Mouse (Mus musculus) C2C12 (cell line): ENCODE results near the gene Pde6b. TPM values are rescaled to one million over a fixed set of nuclear protein-coding genes. Genes with fewer than 3 reads are reported as not detected.

Experiments
- H3K27me3 ChIP-seq: one replicate; pipeline ENCODE4 v1.6.1; 2011; ENCODE audit not compliant: control insufficient read depth, insufficient read depth, insufficient read length
- H3K36me3 ChIP-seq: one replicate; pipeline ENCODE4 v1.6.1; 2011; ENCODE audit not compliant: control insufficient read depth, insufficient read depth
- H3K4me3 ChIP-seq: one replicate; pipeline ENCODE4 v1.5.1; 2011; ENCODE audit warnings: mild to moderate bottlenecking, control low read depth; ENCODE audit not compliant: poor library complexity, insufficient read depth, severe bottlenecking
- H3K79me2 ChIP-seq: one replicate; pipeline ENCODE4 v1.6.1; 2011; ENCODE audit not compliant: control insufficient read depth, insufficient read depth
- H3K79me3 ChIP-seq: one replicate; pipeline ENCODE4 v1.6.1; 2011; ENCODE audit warnings: low read depth, control low read depth
- H3ac ChIP-seq: one replicate; pipeline ENCODE3; 2011; ENCODE audit warnings: low read depth; ENCODE audit not compliant: control insufficient read depth, insufficient read length
- CEBPB ChIP-seq: IDR thresholded peaks from one replicate; pipeline ENCODE4 v1.6.1; 2011; ENCODE audit warnings: low read depth, mild to moderate bottlenecking, control low read depth, moderate library complexity
- CTCF ChIP-seq: IDR thresholded peaks from one replicate; pipeline ENCODE4 v1.5.1; 2011; ENCODE audit not compliant: control insufficient read depth, insufficient read depth, insufficient read length
- FOSL1 ChIP-seq: IDR thresholded peaks from one replicate; pipeline ENCODE4 v1.8.0; 2011; ENCODE audit warnings: mild to moderate bottlenecking, low read length; ENCODE audit not compliant: poor library complexity, insufficient read depth, severe bottlenecking
- MAX ChIP-seq: IDR thresholded peaks from one replicate; pipeline ENCODE4 v1.6.1; 2011; ENCODE audit warnings: mild to moderate bottlenecking, control low read depth
- MYOD1 ChIP-seq: IDR thresholded peaks from one replicate; pipeline ENCODE4 v1.6.1; 2011; ENCODE audit warnings: low read depth; ENCODE audit not compliant: control insufficient read depth, insufficient read length
- MYOG ChIP-seq: IDR thresholded peaks from one replicate; pipeline ENCODE4 v1.6.1; 2011; ENCODE audit not compliant: control insufficient read depth, insufficient read length; ENCODE audit errors: extremely low read depth
- USF1 ChIP-seq: IDR thresholded peaks from one replicate; pipeline ENCODE4 v1.6.1; 2011; ENCODE audit warnings: low read depth, mild to moderate bottlenecking, control low read depth, moderate library complexity
- polyA plus RNA-seq: library from polyadenylated mRNA; unstranded; fragments of >200 nt; fragmentation: generic; extraction: Trizol; gene quantifications from one replicate; pipeline ENCODE4 v1.2.1, GENCODE M21; 2012; ENCODE audit warnings: missing spikeins

Pde6b gene
- polyA plus RNA-seq, 1 experiment: 0.01 TPM

DNA sequence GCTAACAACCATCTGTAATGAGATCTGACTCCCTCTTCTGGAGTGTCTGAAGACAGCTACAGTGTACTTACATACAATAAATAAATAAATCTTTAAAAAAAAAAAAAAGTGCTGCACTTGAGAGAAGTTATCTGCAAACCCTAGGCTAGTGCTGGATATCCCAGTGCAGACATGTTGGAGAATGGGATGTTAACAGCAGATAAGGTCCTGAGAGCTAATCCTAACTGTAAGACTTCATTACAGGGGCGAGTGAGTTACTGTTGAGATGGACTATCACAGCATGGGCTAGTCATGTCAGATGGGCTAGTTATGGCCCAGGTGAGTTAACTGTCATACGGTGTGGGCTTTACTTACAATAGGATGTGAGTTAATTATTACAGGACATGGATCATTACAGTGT, 34.1 kb upstream of the Pde6b start:
- Histone ChIP-seq H3ac (no peak overlapping the region), H3K36me3 (peaks cover 4% of the 10 kb centered on the region), H3K79me2 (no peaks in the 10 kb centered on the region), H3K4me3 (no peak overlapping the region), H3K79me3 (no peaks in the 10 kb centered on the region), H3K27me3 (no peaks in the 10 kb centered on the region)
- TF ChIP-seq CTCF (no peak), CEBPB (no peak), USF1 (no peak), MYOD1 (no peak), FOSL1 (no peak), MYOG (no peak), MAX (no peak)

GRCm38 (mm10) chr5:108357862-108358261, 30.3 kb upstream of the Pde6b start:
- H3K27me3 ChIP-seq: no peaks in the 10 kb centered on the region
- TF ChIP-seq CTCF: no peak
- TF ChIP-seq FOSL1: no peak
- no peak for TF ChIP-seq MYOD1
- no peak for TF ChIP-seq MYOG
- no peak for TF ChIP-seq USF1
- no peak for TF ChIP-seq MAX
- TF ChIP-seq CEBPB: no peak
- no peaks in the 10 kb centered on the region for H3K79me2 ChIP-seq
- no peaks in the 10 kb centered on the region for H3K79me3 ChIP-seq
- no peaks in the 10 kb centered on the region for H3K36me3 ChIP-seq
- H3K4me3 ChIP-seq: no peak overlapping the region
- H3ac ChIP-seq: no peak overlapping the region

GRCm38 (mm10) chr5:108359491-108359890, 28.7 kb upstream of the Pde6b start:
- Histone ChIP-seq H3ac (no peak overlapping the region), H3K79me3 (no peaks in the 10 kb centered on the region), H3K36me3 (no peaks in the 10 kb centered on the region), H3K27me3 (no peaks in the 10 kb centered on the region), H3K4me3 (no peak overlapping the region), H3K79me2 (no peaks in the 10 kb centered on the region)
- TF ChIP-seq CTCF (no peak), CEBPB (no peak)

- no peaks in the 10 kb centered on the region for H3K27me3 ChIP-seq
- H3ac ChIP-seq: no peak overlapping the region
- no peaks in the 10 kb centered on the region for H3K79me3 ChIP-seq
- H3K79me2 ChIP-seq: no peaks in the 10 kb centered on the region
- no peak for TF ChIP-seq FOSL1
- no peak for TF ChIP-seq USF1
- no peaks in the 10 kb centered on the region for H3K36me3 ChIP-seq
- H3K4me3 ChIP-seq: no peak overlapping the region
Observed at GRCm38 (mm10) chr5:108360211-108360610, 28.0 kb upstream of the Pde6b start.

- H3K27me3 ChIP-seq: peaks cover 12% of the 10 kb centered on the region
- no peaks in the 10 kb centered on the region for H3K36me3 ChIP-seq
- H3K79me3 ChIP-seq: no peaks in the 10 kb centered on the region
- no peak overlapping the region for H3K4me3 ChIP-seq
- no peaks in the 10 kb centered on the region for H3K79me2 ChIP-seq
- no peak overlapping the region for H3ac ChIP-seq
- TF ChIP-seq MYOG (no peak), MAX (no peak), FOSL1 (no peak), CTCF (no peak)
Observed at GRCm38 (mm10) chr5:108362330-108362729, 25.9 kb upstream of the Pde6b start.

DNA sequence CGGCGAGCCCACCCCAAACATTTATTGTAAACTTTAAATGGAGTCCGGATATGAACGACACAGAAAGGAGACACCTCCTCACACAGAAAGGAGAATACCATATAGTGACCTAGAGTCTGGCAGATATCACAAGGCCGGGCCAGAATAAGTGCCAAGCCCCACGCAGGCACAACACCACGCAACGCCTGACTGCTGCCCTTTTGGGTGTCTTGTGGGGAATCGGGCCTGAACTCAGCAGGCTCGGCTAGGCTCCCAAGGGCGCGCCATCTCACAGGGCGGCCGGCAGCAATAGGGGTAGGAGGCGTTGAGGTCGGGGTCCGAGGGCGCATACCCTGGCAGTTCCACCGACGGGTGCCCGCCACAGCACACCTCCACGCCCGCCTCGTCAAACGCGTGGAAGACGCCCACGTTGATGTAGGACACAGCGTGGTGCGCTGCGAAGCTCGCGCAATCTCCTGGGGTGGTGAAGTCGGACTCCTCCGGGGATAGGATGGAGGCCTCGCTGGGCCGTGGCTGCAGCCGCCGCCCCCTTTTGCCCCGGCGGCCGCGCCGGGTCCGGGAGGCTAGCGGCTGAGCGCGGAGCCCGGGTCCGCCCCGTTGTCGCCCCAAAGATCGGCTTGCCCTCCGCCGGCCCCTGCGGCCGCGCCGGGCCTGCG, 21.7 kb upstream of the Pde6b start:
- Histone ChIP-seq H3ac (no peak overlapping the region), H3K79me2 (no peaks in the 10 kb centered on the region), H3K27me3 (peaks cover 33% of the 10 kb centered on the region), H3K4me3 (no peak overlapping the region), H3K36me3 (no peaks in the 10 kb centered on the region), H3K79me3 (no peaks in the 10 kb centered on the region)
- no peak for TF ChIP-seq CTCF
- TF ChIP-seq FOSL1: no peak
- TF ChIP-seq MYOD1: no peak
- TF ChIP-seq MYOG: no peak
- no peak for TF ChIP-seq MAX
